In genomic region chr15:82243742-82244114, GRCm38 (mm10) we compare ENCODE assay signal across 8 mouse cellular contexts. TPM values are rescaled to one million over a fixed set of nuclear protein-coding genes. Genes with fewer than 3 reads are reported as not detected.
A peak's percentile ranks its signal among the peaks of the same experiment; 100 is the strongest.
DNase-seq lines count a peak whose midpoint lies in the region; ATAC-seq and TF ChIP-seq lines count a peak whose summit lies in the region.

No protein-coding gene starts in this region.

- H3K79me3 ChIP-seq in C2C12 (ENCODE audit: low read depth), result no peaks in the 10 kb centered on the region

- no peaks in the 10 kb centered on the region for H3K9me3 ChIP-seq in erythroblast, embryonic 14.5 days (ENCODE audit: control insufficient read depth, low read length)
- H3K9me3 ChIP-seq in liver, embryonic 13.5 days (replicated peaks), result no peaks in the 10 kb centered on the region

- ATAC-seq in erythroblast, adult 5-6 weeks (replicated peaks; ENCODE audit: low FRiP score, poor library complexity, severe bottlenecking), result no peak
- no peak for ATAC-seq in liver, embryonic 13.5 days (ENCODE audit: low read depth)

- H3K27me3 ChIP-seq in erythroblast, embryonic 14.5 days (ENCODE audit: control insufficient read depth), result no peaks in the 10 kb centered on the region
- H3K27me3 ChIP-seq in C2C12 (ENCODE audit: control insufficient read depth, insufficient read depth, insufficient read length), result no peaks in the 10 kb centered on the region
- H3K27me3 ChIP-seq in liver, embryonic 13.5 days, result no peaks in the 10 kb centered on the region

- H3ac ChIP-seq in C2C12 (ENCODE audit: control insufficient read depth, insufficient read length, low read depth), result peak overlapping the region; percentile 85

- peak overlapping the region; percentile 94 for H3K4me2 ChIP-seq in liver, embryonic 13.5 days

- DNase-seq in fibroblast of lung, adult 2 months (ENCODE audit: low read depth), result peak; percentile 13
- no peak for DNase-seq in liver, embryonic 13.5 days
- DNase-seq in layer of hippocampus, adult 18-20 months (ENCODE audit: low spot score in 2 of 2), result no peak
- DNase-seq in cerebellum, adult 11-12 months, result no peak
- DNase-seq in gastrocnemius, postnatal 4 days (ENCODE audit: low spot score in 2 of 2), result no peak

- H3K4me3 ChIP-seq in erythroblast, embryonic 14.5 days (replicated peaks), result peak overlapping the region; percentile 70
- H3K4me3 ChIP-seq in C2C12 (ENCODE audit: insufficient read depth, poor library complexity, severe bottlenecking), result peak overlapping the region; percentile 58
- H3K4me3 ChIP-seq in liver, embryonic 13.5 days (replicated peaks), result peak overlapping the region; percentile 73

- WGBS in liver, embryonic 13.5 days (ENCODE audit: insufficient replicate concordance), result 6% methylated on average over 12 of the region's 12 CpGs

- H3K27ac ChIP-seq in liver, embryonic 13.5 days, result peak overlapping the region; percentile 88

- TF ChIP-seq CTCF in C2C12 (IDR thresholded peaks at IDR 0.05; ENCODE audit: control insufficient read depth, insufficient read depth, insufficient read length), result no peak

- H3K79me2 ChIP-seq in C2C12 (ENCODE audit: control insufficient read depth, insufficient read depth), result no peaks in the 10 kb centered on the region

- H3K9ac ChIP-seq in liver, embryonic 13.5 days, result peak overlapping the region; percentile 80

- H3K4me1 ChIP-seq in erythroblast, embryonic 14.5 days (ENCODE audit: control insufficient read depth), result peaks cover 24% of the 10 kb centered on the region
- peaks cover 31% of the 10 kb centered on the region for H3K4me1 ChIP-seq in liver, embryonic 13.5 days (replicated peaks)

- peaks cover 30% of the 10 kb centered on the region for H3K36me3 ChIP-seq in erythroblast, embryonic 14.5 days (ENCODE audit: control insufficient read depth)
- peaks cover 2% of the 10 kb centered on the region for H3K36me3 ChIP-seq in C2C12 (ENCODE audit: control insufficient read depth, insufficient read depth)
- H3K36me3 ChIP-seq in liver, embryonic 13.5 days, result peaks cover 19% of the 10 kb centered on the region

TF ChIP-seq in C2C12, 6 proteins besides CTCF, POLR2A, EP300 and RAD21:
- no peak for TF ChIP-seq MYOG (IDR thresholded peaks at IDR 0.05; ENCODE audit: control insufficient read depth, extremely low read depth, insufficient read length)
- TF ChIP-seq FOSL1 (IDR thresholded peaks at IDR 0.05; ENCODE audit: insufficient read depth, low read length, poor library complexity, severe bottlenecking), result no peak
- no peak for TF ChIP-seq CEBPB (IDR thresholded peaks at IDR 0.05; ENCODE audit: low read depth)
TF ChIP-seq in C2C12: peak in this region for 0.

RNA-seq across cellular contexts. Expression of gene Cenpm, which starts 0.8 kb away (rescaled TPM):
- polyA plus RNA-seq in erythroblast, embryonic 14.5 days (2012), result 16.4 and 20.1 TPM in 2 replicates
- total RNA-seq in erythroblast, adult 5-6 weeks (2015; ENCODE audit: low replicate concordance), result 10.7 and 11.0 TPM in 2 replicates
- 2.3 and 7.2 TPM in 2 replicates for total RNA-seq in erythroblast, adult 5-6 weeks (2017; ENCODE audit: low replicate concordance)
- polyA plus RNA-seq in C2C12 (2012; fragmentation: generic; extraction: Trizol), result 46.3 TPM
- 41.7 and 45.6 TPM in 2 replicates for polyA plus RNA-seq in liver, embryonic 13.5 days (2015; fragmentation: Nextera tagmentation; extraction: Ambion mirVana)
- total RNA-seq in layer of hippocampus, adult 18-20 months (2021), result 1 to 10 TPM; 2.5 to 3.1 TPM
- total RNA-seq in gastrocnemius, postnatal 4 days (2021), result 10 to 100 TPM in 1 of 2 experiments, 1 to 10 TPM in 1; 8.5 to 14.4 TPM

RNA-seq across cellular contexts. Expression of gene 1500009C09Rik, which starts 8.5 kb away (rescaled TPM):
- polyA plus RNA-seq in erythroblast, embryonic 14.5 days (2012), result not detected in 2 replicates
- total RNA-seq in erythroblast, adult 5-6 weeks (2015; ENCODE audit: low replicate concordance), result not detected in 2 replicates
- not detected in 2 replicates for total RNA-seq in erythroblast, adult 5-6 weeks (2017; ENCODE audit: low replicate concordance)
- polyA plus RNA-seq in C2C12 (2012; fragmentation: generic; extraction: Trizol), result not detected
- polyA plus RNA-seq in liver, embryonic 13.5 days (2015; fragmentation: Nextera tagmentation; extraction: Ambion mirVana), result not detected in 2 replicates
- total RNA-seq in layer of hippocampus, adult 18-20 months (2021), result 100 to 1,000 TPM; 100 to 113 TPM
- not detected for total RNA-seq in gastrocnemius, postnatal 4 days (2021)

RNA-seq across cellular contexts. Expression of gene Tnfrsf13c, which starts 19.6 kb away (rescaled TPM):
- 0.36 TPM in 1 of 2 replicates, not detected in the other for polyA plus RNA-seq in erythroblast, embryonic 14.5 days (2012)
- 0.84 and 6.3 TPM in 2 replicates for total RNA-seq in erythroblast, adult 5-6 weeks (2015; ENCODE audit: low replicate concordance)
- not detected in 2 replicates for total RNA-seq in erythroblast, adult 5-6 weeks (2017; ENCODE audit: low replicate concordance)
- polyA plus RNA-seq in C2C12 (2012; fragmentation: generic; extraction: Trizol), result 0.16 TPM
- 0.38 and 0.87 TPM in 2 replicates for polyA plus RNA-seq in liver, embryonic 13.5 days (2015; fragmentation: Nextera tagmentation; extraction: Ambion mirVana)
- total RNA-seq in layer of hippocampus, adult 18-20 months (2021), result under 1 TPM; 0.47 to 0.76 TPM
- total RNA-seq in gastrocnemius, postnatal 4 days (2021), result under 1 TPM in 1 of 2 experiments, not detected in 1; 0.66 TPM

RNA-seq across cellular contexts. Expression of gene Sept3, which starts 31.0 kb away (rescaled TPM):
- not detected in 2 replicates for polyA plus RNA-seq in erythroblast, embryonic 14.5 days (2012)
- 2.3 TPM in 1 of 2 replicates, not detected in the other for total RNA-seq in erythroblast, adult 5-6 weeks (2015; ENCODE audit: low replicate concordance)
- 0.09 TPM in 1 of 2 replicates, not detected in the other for total RNA-seq in erythroblast, adult 5-6 weeks (2017; ENCODE audit: low replicate concordance)
- 0.06 TPM for polyA plus RNA-seq in C2C12 (2012; fragmentation: generic; extraction: Trizol)
- 0.36 and 0.84 TPM in 2 replicates for polyA plus RNA-seq in liver, embryonic 13.5 days (2015; fragmentation: Nextera tagmentation; extraction: Ambion mirVana)
- total RNA-seq in layer of hippocampus, adult 18-20 months (2021), result 100 to 1,000 TPM; 609 to 650 TPM
- 1 to 10 TPM; 1.2 to 1.9 TPM for total RNA-seq in gastrocnemius, postnatal 4 days (2021)

RNA-seq across cellular contexts. Expression of gene Shisa8, which starts 31.1 kb away (rescaled TPM):
- polyA plus RNA-seq in erythroblast, embryonic 14.5 days (2012), result 0.03 TPM in 2 replicates
- not detected in 2 replicates for total RNA-seq in erythroblast, adult 5-6 weeks (2015; ENCODE audit: low replicate concordance)
- not detected in 2 replicates for total RNA-seq in erythroblast, adult 5-6 weeks (2017; ENCODE audit: low replicate concordance)
- 0.06 TPM for polyA plus RNA-seq in C2C12 (2012; fragmentation: generic; extraction: Trizol)
- polyA plus RNA-seq in liver, embryonic 13.5 days (2015; fragmentation: Nextera tagmentation; extraction: Ambion mirVana), result 0.08 and 0.10 TPM in 2 replicates
- 1 to 10 TPM; 1.4 to 1.9 TPM for total RNA-seq in layer of hippocampus, adult 18-20 months (2021)
- under 1 TPM in 1 of 2 experiments, not detected in 1; 0.23 TPM for total RNA-seq in gastrocnemius, postnatal 4 days (2021)

Comparison
In these comparisons a context has a peak if more than half of its experiments do, and no peak if none do; other contexts are left out.
1. RNA of gene 1500009C09Rik, which starts 8.5 kb away (total RNA-seq): 100 to 113 TPM in layer of hippocampus, adult 18-20 months; not detected in erythroblast, adult 5-6 weeks and not detected in gastrocnemius, postnatal 4 days; every median in the first group is over 100 times any median in the second.
2. Peak in every context shown above with its lines, with median percentiles within 50 percentile points of each other: H3K4me3 ChIP-seq.